Mouse (Mus musculus) liver, embryonic 11.5 days (tissue): Measurements from ENCODE around the gene Fgb. TPM values are rescaled to one million over a fixed set of nuclear protein-coding genes. Genes with fewer than 3 reads are reported as not detected.

Source experiments
- polyA plus RNA-seq: library from polyadenylated mRNA; unstranded; fragments of >200 nt; fragmentation: Nextera tagmentation; extraction: Ambion mirVana; gene quantifications from 2 replicates; pipeline ENCODE4 v1.2.1, GENCODE M21; 2014

Gene Fgb
- polyA plus RNA-seq, 1 experiment from 2014 or later = 176 TPM

Other genes starting within 250 kb of the Fgb start
- gene Rbm46, start 173.4 kb downstream of the Fgb start, polyA plus RNA-seq = 2.6 and 3.4 TPM in 2 replicates
- gene Lrat, start 145.9 kb downstream of the Fgb start, polyA plus RNA-seq = 0.21 and 0.22 TPM in 2 replicates
- gene Fgg, start 42.1 kb downstream of the Fgb start, polyA plus RNA-seq = 178 and 182 TPM in 2 replicates
- gene Fga, start 23.8 kb downstream of the Fgb start, polyA plus RNA-seq = 161 and 182 TPM in 2 replicates
- 92.7 and 103 TPM in 2 replicates for gene Plrg1, start 5.7 kb upstream of the Fgb start, polyA plus RNA-seq
- 0.04 and 0.13 TPM in 2 replicates for gene Dchs2, start 78.1 kb upstream of the Fgb start, polyA plus RNA-seq